ENCODE assay signal across 9 mouse cellular contexts in the genomic region with DNA sequence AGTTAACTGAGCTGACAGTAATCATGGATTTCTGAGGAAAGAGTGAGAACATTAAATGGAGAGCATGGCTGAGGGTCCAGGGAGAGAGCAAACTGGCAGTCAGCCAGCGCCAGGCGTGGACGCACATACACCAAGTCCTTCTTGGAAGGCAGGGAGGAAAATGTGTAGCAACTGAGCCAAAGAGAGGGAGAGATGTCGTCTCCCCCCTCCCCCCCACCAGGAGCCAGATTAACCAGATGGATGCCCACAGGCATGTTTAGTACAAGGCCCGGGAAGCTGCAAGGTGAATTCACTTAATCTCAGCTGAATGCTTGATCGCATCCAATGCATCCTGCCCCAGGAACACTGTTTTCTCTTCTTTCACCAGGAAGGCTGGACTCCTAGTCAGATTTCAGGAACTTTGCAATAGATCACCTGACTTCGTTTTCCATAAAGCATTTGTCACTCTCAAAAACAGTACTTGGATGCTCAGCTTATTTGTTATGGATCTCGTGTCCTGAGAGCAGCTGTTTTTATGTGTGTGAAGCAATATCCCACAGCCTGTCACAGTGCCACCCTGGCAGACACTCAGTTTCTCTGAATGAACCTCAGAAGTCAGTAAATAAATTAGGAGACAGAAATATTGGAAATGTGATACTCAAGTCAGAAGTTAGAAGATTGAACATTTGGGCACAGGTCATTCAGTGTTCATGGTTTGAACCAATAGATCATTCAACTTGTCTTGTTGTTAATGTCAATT.
DNase-seq lines count a peak whose midpoint lies in the region; ATAC-seq lines count a peak whose summit lies in the region.
"Had no signal": no experiment of that assay in that cellular context is flagged by ENCODE, and none has a peak within 500 bp of the region (broad histone marks: within the 10 kb centered on the region; RNA-seq: fewer than 3 reads in every experiment).

No protein-coding gene starts in this region.

- ATAC-seq in erythroblast, adult 5-6 weeks (replicated peaks; ENCODE audit: low FRiP score, poor library complexity, severe bottlenecking), result no peak

- DNase-seq in heart, adult 11 months, result peak; percentile 76
- DNase-seq in heart, adult 9 months (ENCODE audit: low spot score in 2 of 2), result no peak
- DNase-seq in Muller cell, postnatal 12 days (ENCODE audit: inconsistent ontology term), result peak; percentile 12
- DNase-seq in adipocyte (ENCODE audit: low spot score), result peak; percentile 85
- DNase-seq in kidney, postnatal 14 days, result peak; percentile 62
- no peak for DNase-seq in embryo, embryonic 10.5 days (ENCODE audit: low spot score)
- DNase-seq in MN1 (ENCODE audit: low spot score), result no peak
- DNase-seq: heart, postnatal 14 days had no signal

Comparison
In these comparisons a context has a peak if more than half of its experiments do, and no peak if none do; other contexts are left out.
1. DNase-seq: peak in heart, adult 11 months (single experiment), Muller cell, postnatal 12 days (single experiment), adipocyte (single experiment) and kidney, postnatal 14 days (single experiment); none in heart, adult 9 months (0 of 2), embryo, embryonic 10.5 days (single experiment) and MN1 (single experiment).